Mouse (Mus musculus) layer of hippocampus, adult 8-10 months (tissue): ENCODE data around the gene Spsb2. TPM values are rescaled to one million over a fixed set of nuclear protein-coding genes. Genes with fewer than 3 reads are reported as not detected.
"Not testable (repeated sequence)": the region's sequence is repeated elsewhere in the genome, so short reads cannot be mapped to it uniquely, and the experiment has no call there.

ENCODE experiments used
- DNase-seq, 2 experiments: peaks; one replicate each; pipeline ENCODE4 v3.0.0; 2022; ENCODE audit warnings: low spot score in 2 of 2
- total RNA-seq, 4 experiments: library from RNA; stranded (reverse); gene quantifications; 2 replicates each; pipeline ENCODE4 v1.2.4; 2022

Spsb2 gene
- total RNA-seq, 4 experiments from 2014 or later = 3.1 to 7.0 (median 6.0) TPM

DNA sequence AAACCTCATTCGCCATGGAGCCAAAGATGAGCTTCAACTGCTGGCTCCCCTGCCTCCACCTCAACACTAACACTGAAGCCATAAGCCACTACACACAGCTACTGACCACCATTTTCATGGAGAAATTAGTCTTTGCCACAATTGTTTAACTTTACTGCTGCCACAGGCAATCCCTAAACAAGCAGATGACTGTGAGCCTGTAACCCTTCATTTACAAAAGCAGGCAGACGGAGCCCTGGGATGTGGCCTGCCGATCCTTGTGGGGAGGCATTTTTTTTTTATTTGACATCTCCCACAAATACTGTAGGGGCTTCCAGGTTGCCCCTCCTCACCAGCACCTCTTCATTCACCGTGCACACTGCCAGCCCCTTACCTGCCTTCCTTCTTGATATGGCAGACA, 8.2 kb downstream of the Spsb2 start:
- no peak for DNase-seq

DNA sequence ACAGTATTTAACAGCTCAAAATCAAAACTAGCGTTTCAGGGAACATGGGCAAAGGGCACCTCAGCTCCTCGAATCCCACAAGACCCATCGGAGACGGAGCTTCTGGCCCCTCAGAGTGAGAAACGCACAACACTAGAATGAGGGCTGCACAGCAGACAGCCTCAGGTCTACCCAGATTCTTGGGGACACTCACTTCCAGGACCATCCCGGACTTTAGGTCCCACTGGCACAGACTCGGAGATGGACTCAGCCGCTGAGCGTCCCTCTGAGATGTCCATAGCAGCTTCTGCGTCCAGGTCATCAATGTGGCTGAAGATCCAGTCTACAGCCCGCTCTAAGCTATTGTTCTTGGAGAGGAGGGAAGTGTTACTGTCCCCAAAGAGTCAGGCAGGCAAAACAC, 8.7 kb downstream of the Spsb2 start:
- DNase-seq = no peak

- no peak for DNase-seq
Observed at GRCm38 (mm10) chr6:124817563-124817962, 9.1 kb downstream of the Spsb2 start.

DNA sequence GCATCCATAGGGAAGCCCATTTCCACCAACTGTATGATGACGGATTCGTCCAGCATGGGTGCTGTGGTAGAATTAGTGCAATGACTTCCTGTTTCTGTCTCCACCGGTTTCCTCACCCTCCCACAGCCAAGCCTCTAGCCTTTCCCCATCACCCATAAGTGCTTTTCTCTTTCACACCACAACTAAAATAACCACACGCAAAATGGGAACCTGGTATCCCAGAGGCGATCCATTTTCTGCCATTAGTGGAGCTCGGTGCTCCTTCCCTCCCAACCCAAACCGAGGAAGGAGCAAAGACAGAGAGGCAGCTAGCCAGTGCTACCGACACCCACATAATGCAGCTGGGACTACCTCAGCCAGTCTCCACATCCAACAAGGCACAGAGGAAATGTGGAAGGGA, 9.5 kb downstream of the Spsb2 start:
- no peak for DNase-seq

- DNase-seq = no peak
Observed at GRCm38 (mm10) chr6:124820891-124821290, 12.4 kb downstream of the Spsb2 start.

- DNase-seq = no peak
Observed at GRCm38 (mm10) chr6:124822049-124822448, 13.6 kb downstream of the Spsb2 start.

GRCm38 (mm10) chr6:124828101-124828592, 19.7 kb downstream of the Spsb2 start:
- DNase-seq = no peak

- peak; percentile 99 for DNase-seq
Observed at GRCm38 (mm10) chr6:124828868-124829798, 20.7 kb downstream of the Spsb2 start, which contains the start of the genes Usp5 and Cdca3. TSS of gene Usp5 (minus strand) at chr6:124829484. TSS of gene Cdca3 (plus strand) at chr6:124829547.

GRCm38 (mm10) chr6:124829799-124830700, 21.6 kb downstream of the Spsb2 start:
- peak; percentile 94 to 96 for DNase-seq

DNA sequence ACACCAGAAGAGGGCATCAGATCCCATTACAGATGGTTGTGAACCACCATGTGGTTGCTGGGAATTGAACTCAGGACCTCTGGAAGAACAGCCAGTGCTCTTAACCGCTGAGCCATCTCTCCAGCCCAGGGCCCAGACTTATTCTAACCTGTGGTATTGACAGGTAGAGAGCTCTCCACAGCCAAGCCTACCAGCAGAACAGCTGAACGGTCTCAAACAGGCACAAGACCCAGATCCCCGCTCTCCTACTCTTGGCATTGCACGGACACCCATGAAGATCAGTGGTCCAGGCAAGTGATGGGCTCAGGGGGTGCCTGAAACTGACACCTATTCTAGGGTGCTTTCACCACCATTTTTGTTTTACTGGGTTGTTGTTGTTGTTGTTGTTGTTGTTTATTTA, 22.7 kb downstream of the Spsb2 start:
- DNase-seq = not testable (repeated sequence)

DNA sequence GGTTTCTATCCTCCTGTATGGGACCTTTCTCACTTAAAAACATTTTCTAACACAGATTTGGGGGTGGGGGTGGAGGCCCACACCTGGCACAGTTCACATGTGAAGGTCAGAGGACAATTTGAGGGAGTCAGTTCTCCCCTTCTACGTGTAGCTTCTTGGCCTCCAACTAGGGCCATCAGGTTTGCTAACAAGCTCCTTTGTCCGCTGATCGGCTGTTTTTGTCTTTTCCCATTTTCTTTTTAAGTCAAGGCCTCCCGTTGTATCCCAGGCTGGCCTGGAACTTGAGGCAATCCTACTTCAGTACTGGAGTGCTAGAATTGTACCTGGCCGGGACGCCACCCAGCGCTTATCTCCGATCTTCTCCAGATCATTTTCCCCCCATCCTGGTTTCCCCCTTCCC, 23.2 kb downstream of the Spsb2 start:
- DNase-seq = no peak

DNA sequence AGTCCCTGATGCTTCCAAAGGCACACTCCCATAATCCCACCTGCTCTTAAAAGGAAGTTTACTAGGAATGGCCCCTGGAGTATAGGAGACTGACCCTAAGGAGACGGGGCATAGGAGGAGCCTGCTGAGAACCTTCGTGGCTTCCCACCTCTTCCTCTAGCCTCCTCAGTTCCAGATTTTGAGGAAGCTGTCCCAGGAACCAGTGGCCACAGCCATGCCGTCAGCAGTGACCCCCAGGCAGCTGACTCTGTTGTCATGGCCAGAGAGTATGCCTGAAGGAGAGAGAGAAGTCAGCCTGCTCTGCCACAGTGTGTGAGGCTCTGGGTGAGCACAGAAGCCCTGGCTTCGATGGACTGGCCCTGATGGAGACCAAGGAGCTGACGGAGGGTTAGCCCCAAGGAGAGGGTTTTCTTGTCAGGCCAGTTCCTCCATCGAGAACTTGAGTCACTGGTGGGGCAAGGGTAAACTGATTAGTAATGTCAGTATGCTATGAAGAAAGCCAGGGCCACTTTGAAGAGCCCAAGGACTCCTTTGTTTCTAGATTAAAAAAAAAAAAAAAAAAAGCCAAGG, 26.1 kb downstream of the Spsb2 start:
- no peak for DNase-seq

- DNase-seq = no peak
Observed at GRCm38 (mm10) chr6:124835531-124835930, 27.1 kb downstream of the Spsb2 start.

- DNase-seq = no peak
Observed at GRCm38 (mm10) chr6:124836411-124836810, 27.9 kb downstream of the Spsb2 start.

DNA sequence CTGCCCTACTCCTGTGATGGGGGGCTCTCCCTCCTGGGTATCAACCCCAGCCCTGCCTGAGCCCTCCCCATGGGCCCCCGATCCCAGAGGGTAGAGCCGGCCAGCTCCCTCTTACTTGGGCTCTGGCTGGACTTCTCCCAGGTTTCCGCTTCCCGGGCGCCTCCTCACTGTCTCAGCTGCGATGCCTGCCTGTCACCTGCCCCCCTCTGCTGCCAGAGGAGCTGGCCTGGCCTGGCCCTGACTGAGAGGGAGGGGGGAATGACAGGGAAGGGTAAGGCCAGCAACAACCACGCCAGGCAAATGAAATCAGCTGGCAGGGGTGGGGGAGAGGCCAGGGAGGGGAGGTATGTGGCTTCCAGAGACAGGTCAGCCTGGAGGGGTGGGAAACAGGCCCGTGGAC, 31.3 kb downstream of the Spsb2 start:
- no peak for DNase-seq

GRCm38 (mm10) chr6:124840241-124841167, 32.0 kb downstream of the Spsb2 start, which contains the start of gene Gnb3:
TSS of gene Gnb3 (minus strand) at chr6:124840275.
- no peak for DNase-seq

DNA sequence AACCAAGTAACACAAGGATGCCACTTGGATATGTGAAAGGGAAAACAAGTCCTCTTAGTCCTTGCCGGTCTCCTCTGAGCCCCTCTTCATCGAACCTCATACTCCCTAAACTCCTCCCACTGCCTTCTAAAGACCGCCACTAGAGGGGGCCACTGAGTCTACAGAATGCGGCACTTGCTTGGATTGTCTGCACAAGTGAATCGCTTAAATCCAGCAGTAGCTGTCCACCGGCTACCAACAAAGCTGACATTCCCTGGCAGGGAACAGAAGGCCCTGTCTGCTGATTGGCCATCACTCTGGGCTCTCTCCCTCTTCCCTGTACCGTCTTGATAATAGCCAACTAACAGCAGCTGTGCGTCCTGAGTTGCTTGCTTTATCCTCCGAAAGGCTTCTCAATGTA, 38.8 kb downstream of the Spsb2 start:
- DNase-seq = peak; percentile 84 to 95

DNA sequence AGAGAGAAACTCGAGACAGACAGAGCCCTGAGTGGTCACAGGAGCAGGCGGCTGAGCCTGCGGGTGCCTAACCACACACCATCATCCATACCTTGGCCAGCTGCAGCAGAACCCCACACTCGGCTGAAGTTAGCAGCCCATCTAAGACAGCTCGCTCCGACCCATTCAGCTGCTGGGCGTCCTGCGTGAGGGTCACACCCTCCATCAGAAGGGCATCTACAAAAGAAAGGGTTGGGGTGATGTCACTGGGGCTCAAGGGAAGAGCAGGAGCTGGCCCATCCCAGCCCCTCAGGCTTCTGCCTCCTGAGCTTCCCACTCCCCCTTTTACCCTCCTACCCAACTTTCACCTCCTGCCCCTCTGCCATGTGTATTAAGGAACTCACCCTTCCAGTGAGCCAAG, 42.1 kb downstream of the Spsb2 start:
- no peak for DNase-seq

GRCm38 (mm10) chr6:124854647-124855046, 46.2 kb downstream of the Spsb2 start:
- no peak for DNase-seq

DNA sequence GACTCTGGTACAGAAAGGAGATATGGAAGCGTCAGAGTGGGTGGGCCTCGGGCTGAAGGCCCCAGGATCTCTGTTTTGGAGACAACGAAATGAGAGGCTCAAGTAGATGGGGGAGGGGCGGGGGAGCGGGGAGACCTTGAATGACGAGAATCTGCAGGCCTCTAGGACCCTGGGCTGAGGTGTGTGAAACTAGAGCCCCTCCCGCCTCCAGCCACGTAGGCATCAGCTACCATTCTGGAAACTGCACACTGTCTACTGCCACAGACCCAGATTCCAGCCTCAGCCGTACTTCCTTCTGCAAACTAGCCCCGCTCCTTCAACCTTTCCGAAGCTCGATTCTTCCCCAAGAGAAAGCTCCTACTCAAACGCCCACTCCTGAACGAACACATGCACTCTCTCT, 47.9 kb downstream of the Spsb2 start:
- DNase-seq = peak in 1 of 2 experiments; percentile 43
